Mouse (Mus musculus): Measurements from ENCODE around the gene Elf1.
"Not testable (repeated sequence)": the region's sequence is repeated elsewhere in the genome, so short reads cannot be mapped to it uniquely, and the experiment has no call there.

Elf1 gene

DNA sequence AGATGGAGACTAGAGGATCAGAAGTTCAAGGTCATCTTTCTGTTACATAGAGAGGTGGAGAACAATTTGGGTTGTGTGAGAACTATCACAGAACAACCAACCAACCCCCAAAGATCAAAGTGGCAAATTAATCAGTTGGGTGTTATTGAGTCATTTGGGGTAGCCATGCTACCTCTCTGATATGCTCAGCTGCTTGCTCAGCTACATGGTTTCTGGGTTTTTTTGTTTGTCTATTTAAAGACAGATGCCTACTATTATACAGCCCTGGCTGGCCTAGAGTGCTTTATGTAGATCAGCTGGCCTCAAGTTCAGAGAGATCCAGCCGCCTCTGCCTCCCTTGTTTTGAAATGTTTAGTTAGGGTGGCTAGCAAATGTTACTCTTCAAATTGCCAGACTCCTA lies 40.1 kb downstream of the Elf1 start:
- DNase-seq (ENCODE audit: low spot score in 2 of 2) = no peak

DNA sequence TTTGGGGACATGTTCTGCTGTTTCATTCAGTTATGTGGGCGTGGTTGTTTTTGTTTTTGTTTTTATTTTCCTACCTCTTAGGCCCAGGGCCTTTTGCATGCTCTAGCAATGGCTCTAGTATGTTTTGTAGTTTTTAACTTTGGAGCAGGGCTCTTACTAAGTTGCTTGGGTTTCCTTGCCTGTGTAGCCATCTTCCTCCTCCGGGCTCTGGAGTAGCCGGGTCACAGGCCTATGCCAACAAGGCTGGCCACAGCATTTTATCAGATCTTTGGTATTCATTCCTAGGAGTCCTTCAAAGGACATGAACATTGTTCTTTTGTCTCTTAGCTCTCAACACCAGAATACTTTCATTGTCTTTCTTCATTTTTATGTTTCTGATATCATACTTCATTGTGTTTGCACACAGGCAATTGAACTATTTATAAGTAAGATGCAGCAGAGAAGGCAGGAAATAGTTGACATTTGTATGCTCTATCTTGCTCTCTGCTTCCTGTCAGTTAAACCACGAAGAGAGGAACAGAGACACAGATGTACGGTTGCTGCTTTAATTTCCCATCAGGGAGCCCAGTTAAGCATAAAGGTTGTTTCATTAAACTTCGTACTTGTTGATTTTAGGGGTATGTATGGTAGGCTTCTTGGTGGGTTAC lies 40.6 kb downstream of the Elf1 start:
- DNase-seq (ENCODE audit: low spot score in 2 of 2) = no peak

DNA sequence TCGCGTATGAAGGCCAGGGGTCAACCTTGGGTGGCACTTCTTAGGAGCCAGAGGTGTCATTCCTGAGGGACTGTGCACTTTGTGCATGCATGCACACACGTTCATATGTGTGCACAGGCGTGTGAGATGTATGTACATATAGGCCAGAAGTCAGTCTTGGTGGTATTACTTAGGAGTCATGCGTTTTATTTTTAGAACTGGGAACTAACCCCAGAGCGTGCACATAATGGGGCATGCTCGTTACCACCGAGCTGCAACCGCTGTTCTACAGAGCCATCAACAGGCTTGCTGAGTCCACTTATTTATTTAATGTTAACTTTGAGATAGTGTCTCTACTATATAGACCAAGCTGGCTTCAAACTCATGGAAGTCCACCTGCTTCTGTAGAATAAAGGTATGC lies 41.4 kb downstream of the Elf1 start:
- DNase-seq (ENCODE audit: low spot score in 2 of 2) = no peak

DNA sequence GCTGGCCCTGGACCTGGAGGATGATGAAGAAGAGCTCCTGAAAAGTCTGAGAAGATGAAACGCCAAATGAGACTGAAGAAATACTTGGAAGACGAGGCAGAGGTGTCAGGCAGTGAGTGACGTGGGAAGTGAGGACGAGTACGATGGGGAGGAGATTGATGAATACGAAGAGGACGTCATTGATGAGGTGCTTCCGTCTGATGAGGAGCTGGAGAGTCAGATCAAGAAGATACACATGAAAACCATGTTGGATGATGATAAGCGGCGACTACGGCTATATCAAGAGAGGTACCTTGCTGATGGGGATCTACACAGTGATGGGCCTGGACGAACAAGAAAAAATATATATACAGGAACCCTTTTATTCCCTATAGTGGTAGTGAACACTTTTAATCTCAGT lies 45.1 kb downstream of the Elf1 start:
- not testable (repeated sequence) for DNase-seq (ENCODE audit: low spot score in 2 of 2)

DNA sequence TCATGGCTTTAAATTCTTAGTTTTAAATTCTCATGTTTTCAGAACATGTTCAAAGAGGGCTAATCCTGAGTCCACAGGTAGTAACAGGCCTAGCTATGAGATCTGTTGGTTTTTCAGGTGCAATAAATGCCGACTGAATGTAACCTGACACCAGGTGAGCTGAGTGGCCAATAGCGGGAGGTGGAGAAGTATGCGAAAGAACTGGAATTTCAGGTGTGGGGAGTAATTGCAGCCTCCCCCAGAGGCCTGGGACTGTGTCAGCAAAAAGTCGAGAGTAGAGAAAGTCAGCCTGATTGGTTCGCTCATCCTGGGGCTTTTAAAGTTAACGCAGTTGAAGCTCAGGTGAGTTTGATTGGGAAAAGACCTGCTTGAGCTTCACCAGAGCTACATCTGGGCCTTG lies 46.7 kb downstream of the Elf1 start:
- no peak for DNase-seq (ENCODE audit: low spot score in 2 of 2)

DNA sequence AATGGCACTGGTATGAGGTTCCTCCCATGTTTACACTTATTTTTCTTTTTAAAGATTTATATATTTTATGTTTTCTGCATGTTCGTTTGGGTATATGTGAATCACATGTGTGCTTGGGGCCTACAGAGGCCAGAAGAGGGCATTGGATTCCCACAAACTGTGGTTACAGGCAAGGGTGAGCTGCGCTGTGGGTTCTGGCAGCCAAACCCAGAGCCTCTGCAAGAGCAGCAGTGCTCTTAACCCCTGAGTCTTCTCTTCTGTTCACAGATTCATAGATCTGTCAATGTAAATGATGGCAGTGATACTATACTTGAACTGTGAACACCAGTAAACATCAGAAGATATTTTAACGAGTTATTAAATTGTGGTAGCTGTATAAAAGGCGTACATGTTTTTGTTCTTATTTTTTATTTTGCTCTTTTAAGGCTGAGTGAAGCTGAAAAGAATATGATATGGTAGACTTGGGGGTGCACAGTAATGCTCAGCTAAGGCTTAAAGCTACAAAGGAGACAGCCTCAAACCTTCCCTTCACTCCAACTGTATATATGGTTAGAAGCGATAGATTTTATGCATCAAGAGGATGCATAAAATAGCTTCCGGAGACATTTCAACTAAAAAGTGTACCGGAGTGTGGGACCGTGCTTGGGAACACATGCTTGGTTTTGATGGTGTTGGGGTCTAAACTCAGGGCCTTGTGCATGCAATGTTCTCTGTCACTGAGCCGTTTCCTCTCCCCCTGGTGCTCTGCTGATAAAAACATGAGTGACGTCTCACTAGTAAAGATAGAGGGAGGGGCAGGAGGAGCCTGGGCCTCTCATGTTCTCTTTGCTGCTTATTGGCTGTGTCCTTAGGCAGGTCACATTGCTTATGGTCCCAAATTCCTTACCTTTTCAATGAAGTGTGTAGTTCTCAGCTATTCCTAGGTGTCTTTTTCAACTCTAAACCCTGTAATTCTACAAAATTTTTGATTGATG lies 48.9 kb downstream of the Elf1 start:
- no peak for DNase-seq (ENCODE audit: low spot score in 2 of 2)

DNA sequence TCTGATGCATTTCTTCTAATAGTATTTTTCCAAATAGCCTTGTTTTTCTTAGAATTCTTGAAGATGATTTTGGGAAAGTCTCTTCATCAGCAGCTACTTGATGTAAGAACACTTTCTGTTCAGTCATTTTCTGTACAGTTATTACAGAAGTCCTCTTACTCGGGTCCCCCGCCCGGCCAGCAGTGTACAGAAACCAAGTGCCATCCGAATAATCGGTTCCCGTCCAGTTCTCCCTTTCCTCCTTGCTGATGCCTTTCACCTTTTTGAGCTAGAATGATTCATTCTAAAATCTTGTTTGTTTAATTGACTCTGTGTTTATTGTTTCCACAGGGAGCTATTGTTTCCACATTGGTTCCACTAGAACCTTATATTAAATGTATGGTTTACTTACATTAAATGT lies 49.8 kb downstream of the Elf1 start:
- no peak for DNase-seq (ENCODE audit: low spot score in 2 of 2)

DNA sequence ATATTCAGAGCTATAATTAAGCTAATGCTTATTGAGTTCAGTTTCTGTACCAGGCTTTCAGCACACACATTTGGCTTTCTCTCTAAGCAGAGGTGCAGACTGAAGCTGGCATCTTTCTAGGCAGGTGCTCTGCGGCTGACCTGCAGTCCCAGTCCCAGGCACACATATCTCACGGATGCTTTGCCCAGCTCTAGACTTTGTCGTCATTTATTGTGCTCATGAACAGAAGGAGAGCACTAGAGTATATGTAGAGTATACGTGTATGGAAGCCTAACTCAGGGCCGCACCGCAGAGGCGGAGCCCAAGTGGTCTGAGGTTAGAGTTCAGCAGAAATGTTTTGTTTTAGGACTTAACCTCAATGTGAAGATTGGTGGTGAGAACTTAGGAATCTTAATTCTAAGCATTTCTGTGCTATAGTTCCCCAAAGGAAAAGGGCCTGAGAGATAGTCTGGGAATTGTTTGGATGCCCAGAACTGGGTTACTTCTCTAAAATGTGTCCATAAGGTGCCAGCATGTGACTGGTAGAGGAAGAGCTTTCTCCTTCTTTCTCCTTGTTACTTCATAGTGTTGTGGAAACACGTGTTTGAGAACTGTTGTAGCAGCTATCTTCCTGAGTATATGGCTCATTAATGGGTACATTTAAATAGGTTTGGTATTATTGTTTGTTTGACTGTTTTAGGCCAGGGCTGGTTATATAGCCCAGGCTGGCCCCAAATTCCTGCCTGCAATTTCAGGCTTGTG lies 51.2 kb downstream of the Elf1 start:
- no peak for DNase-seq (ENCODE audit: low spot score in 2 of 2)

DNA sequence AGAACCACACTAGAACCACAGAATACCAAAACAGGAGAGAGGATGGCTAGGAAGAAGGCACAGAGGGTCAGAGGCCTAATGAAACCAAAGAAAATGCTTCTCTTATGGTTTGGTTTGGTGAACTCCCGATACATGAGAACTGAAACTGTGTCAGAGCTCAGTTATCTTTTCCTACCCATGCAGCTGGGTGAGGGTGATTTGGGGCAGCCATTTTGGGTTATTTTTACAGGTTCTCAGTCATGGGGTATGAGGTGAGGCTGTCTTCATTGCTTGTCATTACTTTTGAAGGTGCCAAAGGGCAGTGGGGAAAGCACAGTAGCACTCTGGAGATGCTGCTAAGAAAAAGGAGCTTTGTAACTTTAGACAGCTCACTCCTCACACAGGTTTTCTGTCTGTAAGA lies 52.4 kb downstream of the Elf1 start:
- no peak for DNase-seq (ENCODE audit: low spot score in 2 of 2)

DNA sequence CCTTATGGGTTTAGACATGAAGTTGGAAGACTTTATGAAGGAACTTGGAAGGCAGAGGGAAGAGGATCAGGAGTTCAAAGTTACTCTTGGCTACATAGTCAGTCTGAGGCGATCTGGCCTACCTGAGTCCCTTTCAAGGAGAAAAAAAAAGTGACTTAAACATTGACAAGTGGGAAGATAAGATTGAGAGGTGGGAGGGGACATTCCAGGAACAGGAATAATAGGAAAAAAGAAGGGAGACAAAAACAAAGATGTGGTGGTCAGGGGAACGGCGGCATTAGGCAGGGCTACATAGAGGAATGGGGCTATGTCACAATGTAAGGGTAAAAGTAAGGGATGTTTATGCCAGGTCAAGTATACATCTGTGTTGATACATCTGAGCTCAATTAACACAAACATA lies 53.2 kb downstream of the Elf1 start:
- DNase-seq (ENCODE audit: low spot score in 2 of 2) = no peak

DNA sequence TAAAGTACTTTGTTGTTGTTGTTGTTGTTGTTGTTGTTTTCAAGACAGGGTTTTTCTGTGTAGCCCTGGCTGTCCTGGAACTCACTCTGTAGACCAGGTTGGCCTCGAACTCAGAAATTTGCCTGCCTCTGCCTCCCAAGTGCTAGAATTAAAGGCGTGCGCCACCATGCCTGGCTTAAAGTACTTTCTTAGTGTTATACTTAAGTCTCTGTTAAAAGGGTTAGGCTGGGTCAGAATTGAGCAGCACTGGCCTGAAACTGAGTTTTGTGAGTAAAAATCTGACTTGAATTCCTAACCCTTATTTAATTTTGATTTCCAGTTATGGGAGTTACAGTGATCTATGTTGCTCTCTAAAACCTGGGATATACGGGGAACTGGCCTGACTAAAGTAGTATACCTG lies 53.7 kb downstream of the Elf1 start:
- not testable (repeated sequence) for DNase-seq (ENCODE audit: low spot score in 2 of 2)

DNA sequence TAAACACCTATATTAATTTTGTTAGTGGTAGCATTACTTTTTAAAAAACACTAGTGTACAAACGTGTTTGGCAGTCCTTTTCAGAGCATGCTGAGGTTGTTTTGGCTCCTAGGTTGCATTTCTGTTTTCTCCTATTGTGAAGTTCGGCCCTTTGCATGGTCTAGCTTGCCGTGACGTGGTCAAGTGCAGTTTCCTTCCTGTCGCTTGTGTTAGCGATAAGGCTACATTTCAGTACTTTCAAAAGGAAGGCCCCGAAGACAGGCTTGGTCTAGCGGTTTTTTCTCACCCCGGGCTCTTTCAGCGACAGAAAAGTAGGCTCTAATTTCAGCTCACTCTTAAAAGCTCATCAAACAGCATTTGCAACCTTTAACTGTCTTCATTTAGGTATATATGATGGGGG lies 54.3 kb downstream of the Elf1 start:
- no peak for DNase-seq (ENCODE audit: low spot score in 2 of 2)

DNA sequence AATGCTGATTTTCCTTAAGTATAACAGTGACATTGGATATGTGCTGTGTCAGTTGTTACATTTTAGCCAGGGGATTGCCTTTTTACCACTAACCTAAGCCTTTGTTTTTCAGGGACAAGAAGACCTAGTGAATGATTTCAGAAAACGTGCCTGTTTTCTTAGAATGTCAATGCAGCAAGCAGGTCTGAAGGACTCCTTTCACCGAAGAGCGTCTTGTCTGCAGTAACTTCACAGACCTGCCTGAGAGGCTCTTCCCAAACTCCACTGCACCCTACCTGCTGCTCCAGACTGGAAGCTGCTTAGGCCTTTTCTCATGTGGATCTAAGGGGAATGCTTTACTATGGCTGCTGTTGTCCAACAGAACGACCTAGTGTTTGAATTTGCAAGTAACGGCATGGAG lies 55.0 kb downstream of the Elf1 start:
- DNase-seq (ENCODE audit: low spot score in 2 of 2) = no peak

DNA sequence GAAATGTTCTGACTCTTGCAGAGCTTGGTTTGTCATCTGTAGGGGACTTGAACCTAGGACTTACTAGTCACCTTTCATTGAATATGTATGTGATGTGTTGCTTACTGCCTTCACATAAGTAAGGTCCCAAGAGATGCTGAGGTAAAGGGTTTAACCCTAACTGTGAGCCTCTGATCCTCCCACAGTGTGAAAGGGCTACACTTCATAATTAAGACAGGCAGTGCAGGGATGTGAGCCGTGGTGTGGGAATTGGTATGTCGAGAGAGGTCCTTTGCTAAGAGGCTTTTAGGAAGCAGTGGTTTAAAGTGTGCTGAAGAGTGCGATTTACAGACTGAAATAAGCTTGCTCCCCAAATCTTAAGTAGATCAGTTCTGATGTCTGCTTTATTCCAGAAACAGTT lies 55.8 kb downstream of the Elf1 start:
- no peak for DNase-seq (ENCODE audit: low spot score in 2 of 2)

DNA sequence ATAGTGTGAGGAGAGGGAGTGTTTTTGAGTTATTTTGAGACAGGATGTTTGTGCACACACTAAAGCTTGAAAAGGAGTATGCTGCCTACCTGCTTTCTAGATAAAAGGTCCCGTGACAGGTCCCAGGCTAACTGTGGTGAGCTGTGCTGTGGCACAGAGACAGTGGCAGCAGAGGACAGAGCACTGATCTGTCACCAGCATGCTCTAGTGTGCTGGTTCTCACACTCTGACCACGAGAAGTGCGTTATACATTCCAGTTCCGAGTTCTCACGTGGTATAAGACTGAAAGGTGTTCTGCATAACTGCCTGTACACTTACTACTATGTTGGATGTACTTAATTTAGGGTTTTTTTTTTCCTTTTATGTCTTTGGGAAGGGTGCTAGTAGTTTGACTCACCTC lies 56.5 kb downstream of the Elf1 start:
- DNase-seq (ENCODE audit: low spot score in 2 of 2) = no peak

DNA sequence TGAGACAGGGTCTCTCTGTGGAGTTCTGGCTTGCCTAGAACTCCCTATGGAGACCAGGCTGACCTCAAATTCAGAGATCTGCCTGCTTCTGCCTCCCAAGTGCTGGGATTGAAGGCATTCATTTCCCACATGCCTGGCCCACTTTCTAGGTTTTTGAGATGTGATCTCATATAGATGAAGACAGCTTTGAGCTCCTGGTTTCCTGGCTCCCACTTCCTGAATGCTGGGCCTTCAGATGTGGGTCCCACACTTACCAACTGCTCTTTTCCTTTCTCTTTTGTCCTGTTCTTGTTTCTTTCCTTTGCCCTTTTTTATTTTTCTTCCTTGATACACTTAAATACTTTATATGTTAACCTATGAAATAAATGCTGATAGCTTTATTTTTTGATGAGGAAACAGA lies 56.9 kb downstream of the Elf1 start:
- DNase-seq (ENCODE audit: low spot score in 2 of 2) = no peak

DNA sequence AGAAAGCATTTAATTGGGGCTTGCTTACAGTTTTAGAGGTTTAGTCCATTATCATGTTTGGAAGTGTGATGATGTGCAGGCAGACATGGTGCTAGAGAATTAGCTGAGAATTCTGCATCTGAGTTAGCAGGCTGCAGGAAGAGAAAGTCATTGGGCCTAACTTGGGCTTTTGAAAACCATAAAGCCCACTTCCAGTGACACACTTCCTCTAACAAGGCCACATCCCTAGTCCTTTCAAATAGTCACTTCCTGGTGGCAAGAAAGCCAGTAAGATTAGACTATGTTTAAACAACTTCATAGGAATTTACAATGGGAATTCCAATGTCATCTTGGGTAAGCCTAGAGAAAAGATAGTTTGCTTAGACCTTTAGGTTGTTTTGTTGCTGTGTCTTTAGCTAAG lies 60.6 kb downstream of the Elf1 start:
- DNase-seq (ENCODE audit: low spot score in 2 of 2) = no peak

DNA sequence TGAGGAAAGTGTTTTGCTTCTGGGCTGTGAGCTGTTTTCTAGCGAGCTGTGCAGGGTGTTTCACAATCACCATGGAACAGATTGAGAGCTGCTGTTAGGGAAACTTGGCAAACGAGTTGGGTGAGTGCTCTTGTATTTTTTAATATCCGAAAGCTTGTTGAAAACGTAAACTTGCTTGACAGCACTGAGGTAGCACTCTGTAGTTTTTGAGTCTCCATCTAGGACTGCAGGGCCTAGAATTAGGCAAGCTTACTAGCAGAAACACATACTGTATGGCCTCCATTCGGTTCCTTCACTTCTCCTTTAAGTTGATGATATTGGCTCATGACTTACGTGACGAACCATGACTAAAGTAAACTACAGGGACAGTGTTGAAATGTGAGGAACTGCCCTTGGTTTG lies 68.3 kb downstream of the Elf1 start:
- DNase-seq (ENCODE audit: low spot score in 2 of 2) = no peak

DNA sequence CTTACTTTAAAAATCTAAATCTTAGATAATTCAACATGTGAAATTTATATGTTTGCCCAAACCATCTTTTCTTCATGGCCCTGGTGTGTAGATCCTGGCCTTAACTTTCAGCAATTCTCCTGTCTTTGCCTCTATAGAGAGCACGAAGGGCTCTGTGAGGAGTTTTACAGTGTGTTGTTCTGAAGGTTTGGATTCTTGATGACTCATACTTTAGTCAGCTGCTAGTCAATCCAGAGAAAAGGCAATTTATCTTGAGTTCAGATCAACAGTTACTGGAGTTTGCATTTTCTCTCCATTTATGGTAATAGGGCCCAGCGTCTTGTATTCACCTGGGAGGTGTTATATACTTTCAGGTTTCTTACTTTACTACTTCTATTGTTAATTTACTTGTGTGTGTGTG lies 70.9 kb downstream of the Elf1 start:
- DNase-seq (ENCODE audit: low spot score in 2 of 2) = no peak

DNA sequence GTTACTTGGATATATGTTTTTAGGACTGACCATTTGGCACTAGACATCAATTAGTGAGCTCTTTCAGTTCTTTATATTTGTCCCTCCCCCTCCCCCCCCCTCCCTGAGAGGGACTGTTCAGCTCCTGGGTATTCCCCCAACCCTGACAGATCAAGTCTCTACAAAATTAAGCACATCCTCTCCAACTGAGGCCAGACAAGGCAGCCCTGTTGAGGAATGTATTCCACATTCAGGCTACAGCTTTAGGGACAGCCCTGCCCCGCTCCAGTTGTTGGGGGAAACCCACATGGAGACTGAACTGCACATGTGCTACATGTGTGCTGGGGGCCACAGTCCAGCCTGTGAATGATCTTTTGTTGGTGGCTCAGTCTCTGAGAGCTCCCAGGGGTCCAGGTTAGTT lies 71.9 kb downstream of the Elf1 start:
- DNase-seq (ENCODE audit: low spot score in 2 of 2) = no peak

DNA sequence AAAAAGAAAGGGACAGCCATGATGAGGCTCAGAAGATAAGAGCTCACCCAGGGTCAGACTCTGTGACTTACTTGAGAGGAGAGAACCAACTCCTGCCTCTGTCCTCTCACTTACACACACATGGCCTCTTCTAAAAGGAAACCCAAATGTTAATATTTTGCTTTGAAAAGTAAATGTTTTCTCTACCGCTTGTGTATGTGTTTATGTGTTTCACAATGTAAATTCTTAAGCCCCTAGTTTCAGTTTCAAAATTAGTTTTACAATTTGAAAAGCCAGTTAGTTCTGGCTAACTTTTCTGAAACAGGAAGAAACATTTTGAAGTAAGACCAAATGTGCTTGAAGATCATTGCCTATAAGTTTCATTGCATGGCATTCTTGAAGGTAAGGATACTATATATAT lies 76.8 kb downstream of the Elf1 start:
- DNase-seq (ENCODE audit: low spot score in 2 of 2) = no peak

DNA sequence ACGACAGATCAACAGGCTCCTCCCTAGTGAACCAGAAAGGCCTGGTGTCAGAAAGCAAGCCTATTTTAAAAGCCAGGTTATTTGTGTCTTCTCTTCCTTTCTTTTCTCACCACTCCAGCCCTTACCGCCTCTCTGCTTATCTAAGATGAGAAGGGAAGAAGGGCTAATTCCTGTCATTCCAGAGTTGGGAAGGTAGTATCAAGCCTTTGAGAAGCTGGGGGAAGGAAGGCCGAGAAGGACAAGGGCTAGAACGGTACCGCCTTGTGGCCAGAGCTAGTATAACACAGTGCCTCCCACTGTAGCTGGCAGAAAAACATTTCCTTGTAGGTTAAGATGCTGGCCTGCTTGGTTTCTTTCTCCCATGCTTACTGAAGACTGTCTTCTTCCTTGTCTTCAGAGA lies 81.8 kb downstream of the Elf1 start:
- peak in 1 of 2 experiments; percentile 34 for DNase-seq (ENCODE audit: low spot score in 2 of 2)

DNA sequence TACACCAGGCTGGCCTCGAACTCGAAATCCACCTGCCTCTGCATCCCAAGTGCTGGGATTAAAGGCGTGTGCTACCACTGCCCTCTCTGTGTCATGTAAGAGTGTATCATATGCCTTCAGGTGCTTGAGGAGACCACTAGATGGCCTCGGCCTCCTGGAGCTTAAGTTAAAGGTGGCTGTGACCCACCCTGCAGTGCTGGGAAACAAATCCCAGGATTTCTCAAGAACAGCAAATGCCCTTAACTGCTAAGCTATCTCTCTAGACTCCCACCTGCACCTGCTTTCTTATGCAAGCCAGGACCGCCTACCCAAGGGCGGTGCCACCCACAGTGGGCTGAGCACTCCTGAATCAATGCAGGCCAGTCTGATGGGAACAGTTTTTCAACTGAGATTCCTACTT lies 83.8 kb downstream of the Elf1 start:
- no peak for DNase-seq (ENCODE audit: low spot score in 2 of 2)

Measured in left cerebral cortex, adult 9 months (tissue).